Mouse (Mus musculus) cortical plate, adult 2 months (tissue): ENCODE measurements around the gene Thrap3.

Source experiments
- CTCF ChIP-seq: fragments of 200-500 bp; IDR thresholded peaks from 2 replicates; pipeline ENCODE4 v1.5.1; 2011; ENCODE audit warnings: mild to moderate bottlenecking, control low read depth, low read length; ENCODE audit not compliant: insufficient read depth; ENCODE audit errors: extremely low read depth
- POLR2A ChIP-seq: fragments of 200-500 bp; IDR thresholded peaks from 2 replicates; pipeline ENCODE4 v1.6.1; 2011; ENCODE audit warnings: mild to moderate bottlenecking, low read length, control low read depth; ENCODE audit not compliant: insufficient read depth; ENCODE audit errors: extremely low read depth

DNA sequence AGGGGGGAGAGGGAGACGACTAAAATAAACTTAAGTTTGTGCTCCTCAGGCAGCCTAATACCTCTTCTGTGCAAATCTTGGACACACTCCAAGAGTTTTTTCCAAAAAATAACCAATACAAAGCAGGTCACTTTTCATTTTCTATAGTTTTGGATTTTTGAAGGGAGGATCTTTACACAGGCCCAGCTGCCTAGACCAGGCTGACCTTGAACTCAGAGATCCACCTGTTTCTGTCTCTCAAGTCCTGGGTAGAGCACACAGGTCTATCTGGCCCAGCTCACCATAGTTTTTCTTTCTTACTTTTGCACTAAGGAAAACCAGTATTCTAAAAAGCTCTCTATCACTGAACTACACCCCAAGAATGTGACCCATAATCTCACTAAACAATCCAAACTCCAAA lies 2.5 kb downstream of the Thrap3 start:
- TF ChIP-seq CTCF (no peak), POLR2A (no peak)
